Mouse (Mus musculus): ENCODE measurements at regions not wholly inside any gene's neighbourhood (a gene's known extent, or its start where the extent isn't known, plus 50 kb on each side); places are given as distances from the start of the nearest gene placed in this dataset.

- H3K9ac ChIP-seq (ENCODE audit: insufficient read depth, low read depth), result no peak overlapping the region
- no peak overlapping the region for H3K4me3 ChIP-seq (replicated peaks in 1 of 3; ENCODE audit: low read depth in 2 of 3, low read length in 2 of 3, poor library complexity in 1 of 3)
- no peaks in the 10 kb centered on the region for H3K79me2 ChIP-seq (replicated peaks; ENCODE audit: control insufficient read depth, extremely low read depth, insufficient read depth, poor library complexity, severe bottlenecking)
- H3K4me1 ChIP-seq (ENCODE audit: control insufficient read depth in 1 of 2, insufficient read depth in 2 of 2), result no peaks in the 10 kb centered on the region
- H3K27me3 ChIP-seq (replicated peaks), result no peaks in the 10 kb centered on the region
- TF ChIP-seq ELF1 (IDR thresholded peaks at IDR 0.05; ENCODE audit: low read depth, low read length), result no peak
- no peak for TF ChIP-seq NRF1 (IDR thresholded peaks at IDR 0.05; ENCODE audit: low read depth, low read length)
- no peak for TF ChIP-seq IRF4 (IDR thresholded peaks at IDR 0.05; ENCODE audit: low read depth, low read length)
- TF ChIP-seq E2F4 (IDR thresholded peaks at IDR 0.05; ENCODE audit: insufficient replicate concordance, low read depth, low read length), result no peak
- TF ChIP-seq POLR2AphosphoS2 (IDR thresholded peaks at IDR 0.05; ENCODE audit: low read depth, low read length), result no peak
- TF ChIP-seq TBP (conservative IDR thresholded peaks at IDR 0.05; ENCODE audit: low read depth, low read length), result no peak
- no peak for TF ChIP-seq PAX5 (IDR thresholded peaks at IDR 0.05; ENCODE audit: low read length)
- TF ChIP-seq ZKSCAN1 (IDR thresholded peaks at IDR 0.05; ENCODE audit: borderline replicate concordance, low read depth, low read length), result no peak
- TF ChIP-seq BHLHE40 (IDR thresholded peaks at IDR 0.05; ENCODE audit: low read depth, low read length), result no peak
- no peak for TF ChIP-seq HCFC1 (IDR thresholded peaks at IDR 0.05; ENCODE audit: low read depth, low read length)
- no peak for TF ChIP-seq CHD2 (IDR thresholded peaks at IDR 0.05; ENCODE audit: low read length)
- TF ChIP-seq ZC3H11A (IDR thresholded peaks at IDR 0.05; ENCODE audit: low read depth, low read length), result no peak
- no peak for TF ChIP-seq MAZ (IDR thresholded peaks at IDR 0.05; ENCODE audit: low read depth, low read length)
- no peak for TF ChIP-seq NELFE (IDR thresholded peaks at IDR 0.05; ENCODE audit: low read depth, low read length)
- no peak for TF ChIP-seq TCF12 (IDR thresholded peaks at IDR 0.05; ENCODE audit: low read depth, low read length)
- H3K4me2 ChIP-seq (ENCODE audit: insufficient read depth, low read depth, poor library complexity, severe bottlenecking), result no peak overlapping the region
- no peak for DNase-seq (ENCODE audit: extremely low read depth)
- no peak overlapping the region for H3K27ac ChIP-seq (ENCODE audit: insufficient read depth, low read depth)
- no peaks in the 10 kb centered on the region for H3K36me3 ChIP-seq (replicated peaks in 1 of 2; ENCODE audit: control insufficient read depth in 1 of 2, insufficient read depth in 1 of 2, low read length in 1 of 2)
- H3K9me3 ChIP-seq (replicated peaks; ENCODE audit: low read length), result peaks cover 35% of the 10 kb centered on the region
- in situ Hi-C loops (cut with MboI; ENCODE audit: low pct_ligation_motif_present, low pct_unique_long_range_greater_than_20kb, low sequenced_read_pairs), result no loop called here
- dilution Hi-C loops (cut with MboI; ENCODE audit: extremely low pct_ligation_motif_present, extremely low pct_unique_long_range_greater_than_20kb, low sequenced_read_pairs), result no loop called here
Measured at GRCm38 (mm10) chr1:98307519-98307918, 113.4 kb upstream of the Slco6d1 start.

GRCm38 (mm10) chr1:98309894-98310293 lies 111.0 kb upstream of the Slco6d1 start:
- H3K9me3 ChIP-seq (replicated peaks; ENCODE audit: low read length), result peaks cover 32% of the 10 kb centered on the region
- H3K9ac ChIP-seq (ENCODE audit: insufficient read depth, low read depth), result no peak overlapping the region
- in situ Hi-C loops (cut with MboI; ENCODE audit: low pct_ligation_motif_present, low pct_unique_long_range_greater_than_20kb, low sequenced_read_pairs), result no loop called here
- H3K27me3 ChIP-seq (replicated peaks), result no peaks in the 10 kb centered on the region
- TF ChIP-seq BHLHE40 (IDR thresholded peaks at IDR 0.05; ENCODE audit: low read depth, low read length) (no peak), RAD21 (IDR thresholded peaks at IDR 0.05; ENCODE audit: low read depth, low read length) (no peak), PAX5 (IDR thresholded peaks at IDR 0.05; ENCODE audit: low read length) (no peak), USF1 (IDR thresholded peaks at IDR 0.05; ENCODE audit: low read depth, low read length) (no peak), ZKSCAN1 (IDR thresholded peaks at IDR 0.05; ENCODE audit: borderline replicate concordance, low read depth, low read length) (no peak), JUND (conservative IDR thresholded peaks at IDR 0.05; ENCODE audit: low read depth, low read length) (no peak), MAZ (IDR thresholded peaks at IDR 0.05; ENCODE audit: low read depth, low read length) (no peak)
- dilution Hi-C loops (cut with MboI; ENCODE audit: extremely low pct_ligation_motif_present, extremely low pct_unique_long_range_greater_than_20kb, low sequenced_read_pairs), result no loop called here
- H3K27ac ChIP-seq (ENCODE audit: insufficient read depth, low read depth), result no peak overlapping the region
- H3K79me2 ChIP-seq (replicated peaks; ENCODE audit: control insufficient read depth, extremely low read depth, insufficient read depth, poor library complexity, severe bottlenecking), result no peaks in the 10 kb centered on the region
- no peaks in the 10 kb centered on the region for H3K4me1 ChIP-seq (ENCODE audit: control insufficient read depth in 1 of 2, insufficient read depth in 2 of 2)
- H3K4me3 ChIP-seq (replicated peaks in 1 of 3; ENCODE audit: low read depth in 2 of 3, low read length in 2 of 3, poor library complexity in 1 of 3), result no peak overlapping the region
- DNase-seq (ENCODE audit: extremely low read depth), result no peak
- H3K4me2 ChIP-seq (ENCODE audit: insufficient read depth, low read depth, poor library complexity, severe bottlenecking), result no peak overlapping the region
- no peaks in the 10 kb centered on the region for H3K36me3 ChIP-seq (replicated peaks in 1 of 2; ENCODE audit: control insufficient read depth in 1 of 2, insufficient read depth in 1 of 2, low read length in 1 of 2)
